Mouse (Mus musculus): ENCODE results near the gene Peli2. TPM values are rescaled to one million over a fixed set of nuclear protein-coding genes. Genes with fewer than 3 reads are reported as not detected.

Peli2 gene
- polyA plus RNA-seq, 1 experiment from 2014 or later: 6.8 TPM

GRCm38 (mm10) chr14:48234785-48235519, 114.3 kb downstream of the Peli2 start:
- H3K4me1 ChIP-seq: peaks cover 6% of the 10 kb centered on the region; the same call in 1 of the 2 replicates
- H3K27me3 ChIP-seq (replicated peaks): no peaks in the 10 kb centered on the region
- H3K9ac ChIP-seq (replicated peaks): no peak overlapping the region
- H3K27ac ChIP-seq (replicated peaks): no peak overlapping the region
- no peak overlapping the region for H3K4me2 ChIP-seq
- WGBS: 61% methylated on average over 20 of the region's 20 CpGs
- no peak for ATAC-seq (ENCODE audit: low FRiP score)
- H3K9me3 ChIP-seq (replicated peaks): no peaks in the 10 kb centered on the region
- no peaks in the 10 kb centered on the region for H3K36me3 ChIP-seq
- H3K4me3 ChIP-seq (replicated peaks): no peak overlapping the region

GRCm38 (mm10) chr14:48241335-48241734, 120.7 kb downstream of the Peli2 start:
- no peak overlapping the region for H3K4me3 ChIP-seq (replicated peaks)
- H3K4me2 ChIP-seq: no peak overlapping the region
- 86% methylated on average over 7 of the region's 7 CpGs for WGBS
- no peaks in the 10 kb centered on the region for H3K9me3 ChIP-seq (replicated peaks)
- no peak overlapping the region for H3K9ac ChIP-seq (replicated peaks)
- H3K4me1 ChIP-seq: peaks cover 4% of the 10 kb centered on the region; the same call in 1 of the 2 replicates
- no peak for ATAC-seq (ENCODE audit: low FRiP score)
- no peak overlapping the region for H3K27ac ChIP-seq (replicated peaks)
- H3K27me3 ChIP-seq (replicated peaks): no peaks in the 10 kb centered on the region
- H3K36me3 ChIP-seq: no peaks in the 10 kb centered on the region

GRCm38 (mm10) chr14:48246236-48246635, 125.6 kb downstream of the Peli2 start:
- peaks cover 4% of the 10 kb centered on the region; the same call in 1 of the 2 replicates for H3K4me1 ChIP-seq
- H3K4me2 ChIP-seq: no peak overlapping the region
- ATAC-seq (ENCODE audit: low FRiP score): no peak
- H3K27ac ChIP-seq (replicated peaks): no peak overlapping the region
- 40% methylated on average over 3 of the region's 3 CpGs for WGBS
- H3K9ac ChIP-seq (replicated peaks): no peak overlapping the region
- H3K27me3 ChIP-seq (replicated peaks): no peaks in the 10 kb centered on the region
- no peaks in the 10 kb centered on the region for H3K9me3 ChIP-seq (replicated peaks)
- H3K4me3 ChIP-seq (replicated peaks): no peak overlapping the region
- no peaks in the 10 kb centered on the region for H3K36me3 ChIP-seq

- no peak overlapping the region for H3K9ac ChIP-seq (replicated peaks)
- no peak overlapping the region for H3K4me3 ChIP-seq (replicated peaks)
- H3K9me3 ChIP-seq (replicated peaks): no peaks in the 10 kb centered on the region
- ATAC-seq (ENCODE audit: low FRiP score): no peak
- no peaks in the 10 kb centered on the region for H3K36me3 ChIP-seq
- H3K4me1 ChIP-seq: peaks cover 4% of the 10 kb centered on the region; the same call in 1 of the 2 replicates
- H3K4me2 ChIP-seq: no peak overlapping the region
- WGBS: 77% methylated on average over 9 of the region's 9 CpGs
- H3K27ac ChIP-seq (replicated peaks): no peak overlapping the region
- H3K27me3 ChIP-seq (replicated peaks): no peaks in the 10 kb centered on the region
Observed at GRCm38 (mm10) chr14:48246963-48247362, 126.3 kb downstream of the Peli2 start.

- no peak overlapping the region for H3K4me2 ChIP-seq
- no peaks in the 10 kb centered on the region for H3K9me3 ChIP-seq (replicated peaks)
- no peak overlapping the region for H3K27ac ChIP-seq (replicated peaks)
- WGBS: 94% methylated on average over 2 of the region's 2 CpGs
- H3K4me3 ChIP-seq (replicated peaks): no peak overlapping the region
- H3K36me3 ChIP-seq: no peaks in the 10 kb centered on the region
- H3K27me3 ChIP-seq (replicated peaks): no peaks in the 10 kb centered on the region
- H3K4me1 ChIP-seq: peaks cover 4% of the 10 kb centered on the region; the same call in 1 of the 2 replicates
- no peak for ATAC-seq (ENCODE audit: low FRiP score)
- H3K9ac ChIP-seq (replicated peaks): no peak overlapping the region
Observed at GRCm38 (mm10) chr14:48249459-48249858, 128.8 kb downstream of the Peli2 start.

- no peak overlapping the region for H3K9ac ChIP-seq (replicated peaks)
- no peak overlapping the region for H3K4me3 ChIP-seq (replicated peaks)
- no peaks in the 10 kb centered on the region for H3K9me3 ChIP-seq (replicated peaks)
- no peak overlapping the region for H3K27ac ChIP-seq (replicated peaks)
- ATAC-seq (ENCODE audit: low FRiP score): no peak
- H3K4me1 ChIP-seq: peaks cover 4% of the 10 kb centered on the region; the same call in 1 of the 2 replicates
- WGBS: 92% methylated on average over 9 of the region's 9 CpGs
- no peaks in the 10 kb centered on the region for H3K27me3 ChIP-seq (replicated peaks)
- no peak overlapping the region for H3K4me2 ChIP-seq
- H3K36me3 ChIP-seq: no peaks in the 10 kb centered on the region
Observed at GRCm38 (mm10) chr14:48249909-48250308, 129.3 kb downstream of the Peli2 start.

- no peak overlapping the region for H3K27ac ChIP-seq (replicated peaks)
- H3K4me1 ChIP-seq: no peaks in the 10 kb centered on the region
- WGBS: 57% methylated on average over 9 of the region's 9 CpGs
- H3K9me3 ChIP-seq (replicated peaks): no peaks in the 10 kb centered on the region
- H3K9ac ChIP-seq (replicated peaks): no peak overlapping the region
- H3K27me3 ChIP-seq (replicated peaks): no peaks in the 10 kb centered on the region
- ATAC-seq (ENCODE audit: low FRiP score): no peak
- no peaks in the 10 kb centered on the region for H3K36me3 ChIP-seq
- H3K4me3 ChIP-seq (replicated peaks): no peak overlapping the region
- H3K4me2 ChIP-seq: no peak overlapping the region
Observed at GRCm38 (mm10) chr14:48251381-48251979, 130.9 kb downstream of the Peli2 start.

GRCm38 (mm10) chr14:48253183-48253582, 132.6 kb downstream of the Peli2 start:
- H3K27ac ChIP-seq (replicated peaks): no peak overlapping the region
- H3K4me3 ChIP-seq (replicated peaks): no peak overlapping the region
- H3K27me3 ChIP-seq (replicated peaks): no peaks in the 10 kb centered on the region
- H3K4me2 ChIP-seq: no peak overlapping the region
- H3K36me3 ChIP-seq: no peaks in the 10 kb centered on the region
- no peaks in the 10 kb centered on the region for H3K9me3 ChIP-seq (replicated peaks)
- no peak overlapping the region for H3K9ac ChIP-seq (replicated peaks)
- 0 out of 2 replicates have a peak, but pooled peaks cover 5% of the 10 kb centered on the region for H3K4me1 ChIP-seq
- no peak for ATAC-seq (ENCODE audit: low FRiP score)
- WGBS: 82% methylated on average over 10 of the region's 10 CpGs

GRCm38 (mm10) chr14:48254696-48255095, 134.1 kb downstream of the Peli2 start:
- no peak overlapping the region for H3K4me3 ChIP-seq (replicated peaks)

GRCm38 (mm10) chr14:48255290-48255689, 134.7 kb downstream of the Peli2 start:
- Histone ChIP-seq H3K27me3 (replicated peaks) (no peaks in the 10 kb centered on the region), H3K36me3 (no peaks in the 10 kb centered on the region), H3K27ac (replicated peaks) (no peak overlapping the region), H3K4me1 (0 out of 2 replicates have a peak, but pooled peaks cover 5% of the 10 kb centered on the region), H3K4me3 (replicated peaks) (no peak overlapping the region), H3K4me2 (no peak overlapping the region), H3K9ac (replicated peaks) (no peak overlapping the region), H3K9me3 (replicated peaks) (no peaks in the 10 kb centered on the region)
- 44% methylated on average over 5 of the region's 5 CpGs for WGBS
- no peak for ATAC-seq (ENCODE audit: low FRiP score)

More at GRCm38 (mm10) chr14:48254696-48255095, 134.1 kb downstream of the Peli2 start:
- Histone ChIP-seq H3K4me2 (no peak overlapping the region), H3K36me3 (no peaks in the 10 kb centered on the region), H3K9me3 (replicated peaks) (no peaks in the 10 kb centered on the region), H3K27me3 (replicated peaks) (no peaks in the 10 kb centered on the region), H3K4me1 (0 out of 2 replicates have a peak, but pooled peaks cover 5% of the 10 kb centered on the region), H3K9ac (replicated peaks) (no peak overlapping the region), H3K27ac (replicated peaks) (no peak overlapping the region)
- 92% methylated on average over 8 of the region's 8 CpGs for WGBS
- ATAC-seq (ENCODE audit: low FRiP score): no peak

- Histone ChIP-seq H3K27ac (replicated peaks) (no peak overlapping the region), H3K9ac (replicated peaks) (no peak overlapping the region), H3K27me3 (replicated peaks) (no peaks in the 10 kb centered on the region), H3K9me3 (replicated peaks) (no peaks in the 10 kb centered on the region), H3K4me3 (replicated peaks) (no peak overlapping the region), H3K36me3 (no peaks in the 10 kb centered on the region), H3K4me1 (0 out of 2 replicates have a peak, but pooled peaks cover 5% of the 10 kb centered on the region), H3K4me2 (no peak overlapping the region)
- WGBS: 58% methylated on average over 7 of the region's 7 CpGs
- ATAC-seq (ENCODE audit: low FRiP score): no peak
Observed at GRCm38 (mm10) chr14:48257759-48258158, 137.1 kb downstream of the Peli2 start.
